Mouse (Mus musculus): ENCODE data around the gene Eif4ebp2. TPM values are rescaled to one million over a fixed set of nuclear protein-coding genes. Genes with fewer than 3 reads are reported as not detected.

Gene Eif4ebp2
- total RNA-seq, 2 experiments from 2014 or later, result 65.4 to 74.1 TPM

DNA sequence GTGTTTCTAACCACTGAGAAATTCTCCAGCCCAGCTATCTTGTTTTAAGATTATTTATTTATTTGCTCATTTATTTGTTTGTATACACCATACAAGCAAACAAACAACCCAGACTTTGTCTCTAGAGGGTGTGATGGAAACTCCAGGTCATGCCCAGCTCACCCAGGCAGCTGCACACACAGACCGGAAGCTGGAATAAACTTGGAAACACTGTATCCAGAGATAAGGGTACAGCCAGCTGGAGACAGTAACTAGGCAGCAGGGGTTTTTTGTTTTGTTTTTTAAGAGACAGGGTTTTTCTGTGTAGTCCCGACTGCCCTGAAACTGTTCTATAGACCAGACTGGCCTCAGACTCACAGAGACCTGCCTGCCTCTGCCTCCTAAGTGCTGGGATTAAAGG is 62.3 kb downstream of the Eif4ebp2 start:
- DNase-seq, result no peak
- intact Hi-C loops (cut with DNase I), result no loop called here

DNA sequence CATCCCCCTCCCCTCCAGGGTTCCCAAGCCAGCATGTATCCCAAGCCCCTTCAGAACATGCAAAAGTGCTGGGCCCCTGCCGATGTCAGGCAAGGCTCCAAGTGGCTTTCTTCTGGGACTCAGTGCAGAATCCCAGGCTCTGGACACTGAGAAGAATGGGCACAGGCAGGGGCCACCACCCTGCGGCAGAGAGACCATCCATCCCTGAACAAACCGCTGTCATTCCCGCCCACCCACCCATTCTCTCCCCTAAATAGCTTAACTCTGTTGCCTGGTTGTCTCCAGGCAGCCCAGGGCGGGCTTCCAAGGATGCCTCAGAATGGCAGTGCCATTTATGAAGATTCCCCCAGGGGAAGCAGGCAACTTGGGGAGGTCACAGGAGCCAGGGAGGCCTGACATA is 63.4 kb downstream of the Eif4ebp2 start:
- DNase-seq, result no peak
- intact Hi-C loops (cut with DNase I), result no loop called here

DNA sequence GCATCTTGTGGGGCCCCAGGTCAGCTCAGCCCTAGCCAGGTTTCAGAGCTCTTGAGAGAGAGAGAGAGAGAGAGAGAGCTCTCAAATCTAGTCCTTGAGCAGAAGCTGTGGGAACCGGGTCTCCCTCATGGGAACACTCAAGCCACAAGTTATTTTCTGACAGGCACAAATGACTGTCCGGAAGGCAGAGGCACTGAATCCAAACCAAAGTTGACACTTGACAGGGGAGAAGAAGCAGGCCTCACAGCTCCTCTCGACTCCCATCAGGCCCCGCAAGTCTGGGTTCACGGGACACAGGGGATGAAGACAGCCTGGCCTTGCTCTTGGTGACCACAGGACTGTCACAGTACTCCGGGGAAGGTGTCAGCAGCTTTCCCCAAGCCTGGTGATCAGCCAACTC is 66.2 kb downstream of the Eif4ebp2 start:
- DNase-seq, result no peak
- intact Hi-C loops (cut with DNase I), result no loop called here

DNA sequence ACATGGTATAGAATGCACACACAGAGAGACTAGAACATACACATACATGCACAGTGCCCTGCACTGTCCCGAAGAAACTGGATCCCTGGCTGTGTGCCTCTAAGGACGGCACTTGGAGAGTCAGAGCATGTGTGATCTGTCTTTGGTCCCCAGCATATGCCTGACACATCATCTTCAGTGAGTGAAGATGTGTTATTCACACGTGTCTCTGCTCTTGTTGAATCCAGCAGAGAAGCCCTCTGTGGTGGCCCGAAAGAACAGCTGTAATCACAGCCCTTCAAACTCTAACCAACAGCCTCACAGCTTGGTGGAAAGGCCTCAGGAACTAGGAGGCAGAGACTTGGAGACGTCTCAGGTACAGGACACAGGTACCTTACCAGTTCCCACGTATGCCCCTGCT is 67.3 kb downstream of the Eif4ebp2 start:
- intact Hi-C loops (cut with DNase I), result no loop called here
- DNase-seq, result no peak

DNA sequence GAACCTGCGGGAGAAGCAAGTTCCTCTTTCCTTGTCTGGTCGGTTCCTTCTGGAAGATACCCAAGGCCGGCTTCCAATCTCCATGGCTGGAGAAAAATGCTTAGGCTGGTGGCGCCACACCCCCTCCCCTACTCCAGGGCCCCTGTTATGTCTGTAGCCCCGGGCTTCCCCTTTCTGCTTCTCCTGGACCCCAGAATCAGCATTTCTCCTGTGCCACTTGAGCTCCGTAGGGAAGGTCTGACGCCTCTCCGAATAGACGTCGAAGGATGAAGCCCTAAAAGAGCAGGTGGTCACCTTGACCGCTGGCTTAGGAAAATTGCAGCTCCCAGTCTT is 68.8 kb downstream of the Eif4ebp2 start:
- DNase-seq, result no peak
- intact Hi-C loops (cut with DNase I), result loop anchor here (2.0 kb wide), 1 partner anchor 15 kb away; no protein-coding TSS in a partner anchor

DNA sequence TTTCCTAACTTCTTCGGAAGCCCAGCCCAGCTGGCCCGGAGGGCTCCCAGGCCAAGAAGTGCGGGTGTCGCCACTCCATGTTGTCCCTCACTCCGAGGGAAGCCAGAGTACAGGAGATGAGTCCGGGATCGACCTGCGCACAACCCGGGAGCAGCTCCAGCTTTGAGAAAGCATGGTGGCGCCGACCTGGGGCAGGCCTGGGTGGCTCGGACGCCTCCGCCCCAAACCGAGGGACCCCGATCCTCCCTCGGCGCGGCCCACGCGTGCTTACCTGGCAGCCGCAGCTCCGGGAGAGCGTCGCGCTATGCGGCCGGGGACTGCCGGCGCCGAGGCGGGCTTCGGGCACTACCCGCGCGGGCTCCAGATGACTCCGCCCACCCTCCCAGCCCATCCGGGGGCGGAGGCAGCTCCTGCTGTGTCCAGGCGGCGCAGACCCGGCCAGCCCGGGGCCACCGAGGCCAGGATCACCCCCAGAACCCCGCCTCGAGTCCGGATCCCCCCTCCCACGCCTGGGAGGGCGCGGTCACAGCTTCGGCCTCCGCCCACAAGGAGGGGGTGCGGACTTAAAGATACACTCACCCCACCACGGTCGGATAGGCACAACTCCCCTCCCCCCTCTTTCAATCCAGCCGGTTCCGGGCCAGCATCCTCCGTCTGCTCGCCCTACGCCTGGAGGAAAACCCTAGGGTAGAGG is 69.3 kb downstream of the Eif4ebp2 start, which contains the start of gene Pald1:
Pald1 (minus strand) TSS at position 510 of the 694 bp plus-strand sequence.
- DNase-seq, result peak; percentile 78 to 81
- intact Hi-C loops (cut with DNase I), result loop anchor here (2.0 kb wide), 1 partner anchor 14 kb away; no protein-coding TSS in a partner anchor

DNA sequence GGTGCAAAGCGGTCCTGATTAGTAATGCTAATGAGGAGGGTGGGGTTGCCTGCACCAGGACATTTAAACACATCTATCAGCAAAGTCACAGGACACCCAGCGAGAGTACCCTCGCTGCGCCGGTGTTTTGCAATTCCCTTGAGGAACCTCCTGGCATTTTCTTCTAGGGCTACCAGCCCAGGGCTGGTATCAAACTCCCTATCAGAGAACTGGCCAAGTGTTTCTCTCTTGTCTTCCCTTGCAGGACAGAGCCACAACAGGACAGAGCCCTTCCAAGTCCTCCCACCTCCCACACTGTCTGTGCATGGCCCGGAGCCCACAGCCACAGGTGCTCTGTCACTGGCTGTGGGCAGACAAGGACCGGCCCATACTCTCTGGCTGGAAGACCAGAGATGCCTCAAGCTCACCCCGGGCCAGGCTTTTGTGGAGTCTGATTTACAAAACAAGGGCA is 70.2 kb downstream of the Eif4ebp2 start:
- peak in 1 of 2 experiments; percentile 31 for DNase-seq
- intact Hi-C loops (cut with DNase I), result loop anchor here (2.0 kb wide), 1 partner anchor 14 kb away; no protein-coding TSS in a partner anchor

DNA sequence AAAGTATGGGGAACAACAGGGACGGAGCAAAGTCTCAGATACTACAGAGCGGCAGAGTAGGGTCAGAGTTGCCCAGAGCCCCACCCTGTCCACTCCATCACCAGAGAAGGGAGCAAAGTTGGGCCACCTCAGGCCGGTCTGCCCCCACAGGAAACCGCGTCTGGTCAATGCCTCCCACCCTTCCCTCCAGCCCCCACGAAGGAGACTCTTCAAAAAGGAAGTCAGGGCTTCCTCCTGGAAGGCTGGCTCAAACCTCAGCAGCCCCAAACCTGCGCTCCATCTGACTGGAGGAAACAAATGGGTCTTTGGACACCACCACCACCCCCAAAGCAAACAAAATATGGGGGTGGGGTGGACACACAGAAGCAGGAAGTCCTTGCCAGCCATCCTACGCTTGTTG is 70.6 kb downstream of the Eif4ebp2 start:
- intact Hi-C loops (cut with DNase I), result loop anchor here (2.0 kb wide), 1 partner anchor 13 kb away; no protein-coding TSS in a partner anchor
- DNase-seq, result peak in 1 of 2 experiments; percentile 37

DNA sequence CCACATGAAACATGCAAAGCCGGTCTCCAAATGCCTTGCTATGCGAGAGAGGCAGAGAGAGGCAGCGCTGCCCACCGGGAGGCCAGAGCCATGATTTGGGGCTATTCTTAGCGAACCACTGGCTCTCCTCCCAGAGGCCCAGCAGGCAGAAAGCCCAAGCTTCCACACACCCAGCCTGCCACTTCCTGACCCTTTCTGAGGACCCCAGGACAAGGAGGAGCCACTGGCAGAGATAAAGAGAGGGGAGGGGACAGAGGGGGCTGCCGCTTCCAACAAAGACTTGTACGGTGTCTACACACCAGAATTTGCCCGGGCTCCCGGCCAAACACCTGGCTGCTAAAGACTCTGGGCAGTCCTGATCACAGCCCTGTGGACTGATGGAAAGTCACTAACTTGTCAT is 72.3 kb downstream of the Eif4ebp2 start:
- intact Hi-C loops (cut with DNase I), result no loop called here
- DNase-seq, result peak; percentile 67 to 76

DNA sequence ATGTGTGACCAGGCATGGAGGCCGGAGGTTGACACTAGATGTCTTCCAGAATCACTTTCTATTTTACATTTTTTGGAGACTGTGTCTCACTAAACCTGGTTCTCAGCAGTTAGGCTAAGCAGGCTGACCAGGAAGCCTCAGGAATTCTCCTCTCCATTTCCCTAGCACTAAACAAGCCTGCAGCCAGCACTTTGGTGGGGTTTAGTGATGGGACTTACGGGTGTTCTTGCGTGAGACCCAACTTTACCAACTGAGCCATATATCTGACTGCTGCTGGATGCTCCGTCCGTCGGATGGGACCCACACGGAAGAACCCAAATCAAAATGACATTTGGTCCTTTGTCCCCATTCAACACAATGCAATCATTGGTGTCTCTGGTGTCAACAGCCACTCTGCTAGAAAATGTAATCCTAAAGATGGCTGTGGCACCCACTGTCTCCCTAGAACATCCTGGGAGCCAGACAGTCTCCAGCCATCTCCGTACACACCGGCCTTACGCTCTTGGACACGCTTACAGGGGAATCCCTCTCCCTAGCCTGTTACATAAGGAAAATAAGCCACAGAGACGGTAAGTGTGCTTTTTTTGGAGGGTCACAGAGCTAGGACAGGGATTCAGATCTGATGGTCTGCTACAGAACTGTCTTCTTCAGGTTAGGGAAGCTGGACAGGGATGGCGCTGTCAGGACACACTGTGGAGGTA is 73.0 kb downstream of the Eif4ebp2 start:
- intact Hi-C loops (cut with DNase I), result no loop called here
- DNase-seq, result no peak

DNA sequence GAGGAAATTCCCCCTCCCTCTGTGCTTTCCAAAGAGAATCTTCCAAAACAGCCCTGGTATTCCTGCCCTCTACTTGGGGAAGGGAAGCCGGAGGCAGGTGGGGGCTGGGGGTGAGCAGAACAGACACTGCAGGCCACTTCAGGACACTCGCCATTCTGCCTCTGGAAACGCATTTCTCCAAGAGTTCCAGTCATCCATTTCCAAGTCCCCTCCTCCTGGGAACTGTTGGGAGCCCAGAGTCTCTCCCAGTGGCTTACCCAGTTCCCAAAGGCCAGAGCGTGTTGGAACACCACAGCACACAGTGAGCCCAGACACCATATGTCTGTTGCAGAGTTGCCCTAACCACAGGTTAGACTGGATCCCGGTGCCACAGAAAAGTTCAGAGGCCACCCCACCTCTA is 73.8 kb downstream of the Eif4ebp2 start:
- DNase-seq, result no peak
- intact Hi-C loops (cut with DNase I), result no loop called here

Other genes with a start within 250 kb of the Eif4ebp2 start
- gene Adamts14, start 179.2 kb downstream of the Eif4ebp2 start, total RNA-seq (2021), result 1 to 10 TPM in 1 of 2 experiments, under 1 TPM in 1; 0.83 to 1.9 TPM
- under 1 TPM in 1 of 2 experiments, not detected in 1; 0.11 TPM for gene Prf1, start 154.8 kb downstream of the Eif4ebp2 start, total RNA-seq (2021)
- gene Pald1, start 69.1 kb downstream of the Eif4ebp2 start, total RNA-seq (2021), result 10 to 100 TPM; 19.9 to 21.6 TPM
- gene Nodal, start 34.7 kb downstream of the Eif4ebp2 start, total RNA-seq (2021), result under 1 TPM in 1 of 2 experiments, not detected in 1; 0.11 TPM
- 10 to 100 TPM; 29.5 to 31.6 TPM for gene Lrrc20, start 23.1 kb upstream of the Eif4ebp2 start, total RNA-seq (2021)
- not detected for gene Npffr1, start 142.8 kb upstream of the Eif4ebp2 start, total RNA-seq (2021)
- gene Ppa1, start 195.9 kb upstream of the Eif4ebp2 start, total RNA-seq (2021), result 10 to 100 TPM; 65.3 to 70.5 TPM
- gene Sar1a, start 227.6 kb upstream of the Eif4ebp2 start, total RNA-seq (2021), result 100 to 1,000 TPM; 164 to 177 TPM
- 10 to 100 TPM; 22.8 to 23.3 TPM for gene Tysnd1, start 242.9 kb upstream of the Eif4ebp2 start, total RNA-seq (2021)

Data from heart, postnatal 36 days (tissue).